Mouse (Mus musculus): Measurements from ENCODE around the gene Adarb1. TPM values are rescaled to one million over a fixed set of nuclear protein-coding genes. Genes with fewer than 3 reads are reported as not detected.
"Not testable (repeated sequence)": the region's sequence is repeated elsewhere in the genome, so short reads cannot be mapped to it uniquely, and the experiment has no call there.

The Adarb1 gene
- polyA plus RNA-seq, 1 experiment from 2014 or later = 34.1 TPM

DNA sequence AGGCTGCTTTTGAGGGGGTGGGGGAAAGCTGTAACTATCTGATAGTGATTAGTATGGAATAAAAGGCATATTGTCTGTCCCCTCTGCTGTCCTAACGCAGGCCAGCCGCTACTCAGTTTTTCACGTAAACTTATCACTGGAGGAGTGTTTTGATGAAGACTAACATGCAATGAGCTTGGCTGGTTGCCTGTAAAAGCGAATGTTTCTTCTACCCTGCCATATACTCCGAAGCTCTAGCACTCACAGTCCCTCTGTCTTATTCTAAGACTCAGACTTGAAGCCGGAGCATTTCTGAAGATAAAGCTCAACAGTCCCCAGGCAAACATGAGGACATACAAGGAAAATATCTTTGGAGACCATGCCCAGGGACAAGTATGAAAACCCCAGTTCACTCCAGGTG is 133.2 kb downstream of the Adarb1 start:
- Histone ChIP-seq H3K4me1 (replicated peaks; ENCODE audit: control insufficient read depth, insufficient read depth, low read length) (peaks cover 20% of the 10 kb centered on the region; the same call in 1 of the 2 replicates), H3K27ac (ENCODE audit: low read length) (peak overlapping the region; percentile 27; the same call in 1 of the 2 replicates), H3K9ac (ENCODE audit: low read length) (no peak overlapping the region), H3K36me3 (ENCODE audit: control insufficient read depth, insufficient read depth, low read length) (no peaks in the 10 kb centered on the region), H3K4me2 (ENCODE audit: low read depth, low read length) (no peak overlapping the region), H3K9me3 (ENCODE audit: control insufficient read depth, low read length) (no peaks in the 10 kb centered on the region), H3K4me3 (ENCODE audit: low read length) (no peak overlapping the region), H3K27me3 (ENCODE audit: control insufficient read depth, insufficient read depth, low read depth, low read length) (no peaks in the 10 kb centered on the region)
- ATAC-seq (ENCODE audit: low read depth) = peak; percentile 67
- WGBS = 33% methylated on average over 6 of the region's 6 CpGs

DNA sequence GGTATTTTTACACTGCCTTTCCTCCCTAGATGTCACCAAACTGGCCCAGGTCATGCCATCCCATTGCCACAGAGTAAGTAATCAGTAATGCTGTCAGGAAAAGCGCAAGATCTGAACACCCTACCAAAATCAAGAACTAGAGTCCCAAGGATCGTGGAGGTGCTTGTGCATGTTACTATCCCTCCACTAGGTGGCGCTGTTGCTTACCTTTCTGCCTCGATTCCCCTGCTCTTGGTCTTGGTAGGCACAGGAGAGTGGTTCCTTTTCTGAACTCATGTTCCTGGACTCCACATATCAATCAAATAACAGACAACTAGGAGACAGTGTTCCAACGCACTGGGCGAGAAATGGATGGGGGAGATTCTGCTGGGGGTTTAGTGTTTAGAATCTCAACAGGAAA is 135.2 kb downstream of the Adarb1 start:
- no peak for ATAC-seq (ENCODE audit: low read depth)
- H3K36me3 ChIP-seq (ENCODE audit: control insufficient read depth, insufficient read depth, low read length) = no peaks in the 10 kb centered on the region
- no peak overlapping the region for H3K9ac ChIP-seq (ENCODE audit: low read length)
- WGBS = 22% methylated on average over 6 of the region's 6 CpGs
- peaks cover 20% of the 10 kb centered on the region; the same call in 1 of the 2 replicates for H3K4me1 ChIP-seq (replicated peaks; ENCODE audit: control insufficient read depth, insufficient read depth, low read length)
- no peaks in the 10 kb centered on the region for H3K27me3 ChIP-seq (ENCODE audit: control insufficient read depth, insufficient read depth, low read depth, low read length)
- no peak overlapping the region for H3K4me3 ChIP-seq (ENCODE audit: low read length)
- no peaks in the 10 kb centered on the region for H3K9me3 ChIP-seq (ENCODE audit: control insufficient read depth, low read length)
- no peak overlapping the region for H3K27ac ChIP-seq (ENCODE audit: low read length)
- no peak overlapping the region for H3K4me2 ChIP-seq (ENCODE audit: low read depth, low read length)

DNA sequence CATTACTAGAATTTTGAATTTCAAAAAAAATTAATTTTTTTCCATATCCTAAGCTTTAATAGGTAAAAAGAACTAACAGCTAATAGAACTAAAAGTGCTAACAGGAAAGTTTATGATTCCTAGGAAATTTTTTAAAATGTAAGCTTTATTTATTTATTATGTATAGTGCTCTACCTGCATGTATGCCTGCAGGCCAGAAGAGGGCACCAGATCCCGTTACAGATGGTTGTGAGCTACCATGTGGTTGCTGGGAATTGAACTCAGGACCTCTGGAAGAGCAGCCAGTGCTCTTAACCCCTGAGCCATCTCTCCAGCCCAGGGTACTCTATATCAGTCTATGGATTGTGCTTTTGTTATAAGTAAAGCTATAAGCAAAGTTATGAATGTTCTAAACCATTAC is 136.0 kb downstream of the Adarb1 start:
- WGBS = 88% methylated on average over 1 of the region's 1 CpGs
- not testable (repeated sequence) for H3K9ac ChIP-seq (ENCODE audit: low read length); H3K9me3 ChIP-seq (ENCODE audit: control insufficient read depth, low read length); H3K36me3 ChIP-seq (ENCODE audit: control insufficient read depth, insufficient read depth, low read length); H3K4me3 ChIP-seq (ENCODE audit: low read length); ATAC-seq (ENCODE audit: low read depth); H3K27me3 ChIP-seq (ENCODE audit: control insufficient read depth, insufficient read depth, low read depth, low read length); H3K4me2 ChIP-seq (ENCODE audit: low read depth, low read length); H3K27ac ChIP-seq (ENCODE audit: low read length)
- H3K4me1 ChIP-seq (replicated peaks; ENCODE audit: control insufficient read depth, insufficient read depth, low read length) = peaks cover 17% of the 10 kb centered on the region; the same call in 1 of the 2 replicates

DNA sequence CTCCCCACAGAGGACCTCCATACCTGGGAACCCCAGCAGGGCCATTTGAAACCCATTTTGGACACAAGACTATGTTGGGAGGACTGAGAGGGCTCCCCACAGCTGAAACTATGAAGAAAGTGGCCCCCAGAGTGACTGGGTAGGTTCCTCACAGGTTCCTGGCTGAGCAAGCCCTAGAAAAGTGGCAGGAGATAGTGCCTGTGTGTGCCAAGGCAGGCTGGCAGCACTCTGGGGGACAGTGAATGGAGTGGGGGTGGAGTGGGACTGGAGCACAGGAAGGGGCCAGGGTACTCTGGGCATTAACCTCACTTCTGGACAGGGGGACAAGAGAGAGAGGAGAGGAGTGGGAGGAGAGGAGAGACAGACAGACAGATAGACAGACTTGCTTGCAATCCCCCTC is 144.3 kb downstream of the Adarb1 start:
- Histone ChIP-seq H3K27ac (ENCODE audit: low read length) (no peak overlapping the region), H3K27me3 (ENCODE audit: control insufficient read depth, insufficient read depth, low read depth, low read length) (no peaks in the 10 kb centered on the region), H3K36me3 (ENCODE audit: control insufficient read depth, insufficient read depth, low read length) (peaks cover 14% of the 10 kb centered on the region), H3K9ac (ENCODE audit: low read length) (no peak overlapping the region), H3K4me2 (ENCODE audit: low read depth, low read length) (no peak overlapping the region), H3K4me3 (ENCODE audit: low read length) (no peak overlapping the region), H3K4me1 (replicated peaks; ENCODE audit: control insufficient read depth, insufficient read depth, low read length) (no peaks in the 10 kb centered on the region), H3K9me3 (ENCODE audit: control insufficient read depth, low read length) (no peaks in the 10 kb centered on the region)
- no peak for ATAC-seq (ENCODE audit: low read depth)

GRCm38 (mm10) chr10:77272980-77273730 is 144.9 kb downstream of the Adarb1 start:
- peaks cover 21% of the 10 kb centered on the region for H3K36me3 ChIP-seq (ENCODE audit: control insufficient read depth, insufficient read depth, low read length)
- H3K27ac ChIP-seq (ENCODE audit: low read length) = no peak overlapping the region
- no peak overlapping the region for H3K4me3 ChIP-seq (ENCODE audit: low read length)
- H3K4me2 ChIP-seq (ENCODE audit: low read depth, low read length) = no peak overlapping the region
- H3K9ac ChIP-seq (ENCODE audit: low read length) = no peak overlapping the region
- ATAC-seq (ENCODE audit: low read depth) = no peak
- WGBS = 53% methylated on average over 11 of the region's 11 CpGs
- no peaks in the 10 kb centered on the region for H3K27me3 ChIP-seq (ENCODE audit: control insufficient read depth, insufficient read depth, low read depth, low read length)
- no peaks in the 10 kb centered on the region for H3K4me1 ChIP-seq (replicated peaks; ENCODE audit: control insufficient read depth, insufficient read depth, low read length)
- no peaks in the 10 kb centered on the region for H3K9me3 ChIP-seq (ENCODE audit: control insufficient read depth, low read length)

DNA sequence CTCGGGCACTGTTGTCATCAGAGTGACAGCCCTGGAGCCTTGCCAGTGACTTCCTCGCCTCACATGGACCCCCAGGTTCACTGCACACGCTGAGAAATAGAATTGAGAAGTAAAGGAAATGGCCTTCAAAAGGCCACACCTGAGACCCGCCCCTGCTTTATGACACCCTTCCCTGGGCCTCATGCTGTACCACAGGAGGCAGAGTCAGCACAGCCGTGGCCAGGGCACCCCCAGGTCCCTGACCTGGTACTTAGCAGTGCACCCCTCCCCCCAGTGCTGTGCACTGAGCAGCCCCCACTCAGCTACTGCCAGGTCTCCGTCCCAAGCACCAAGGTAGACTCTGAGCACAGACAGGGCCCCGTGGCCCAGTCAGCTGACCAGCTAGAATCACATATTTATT is 148.9 kb downstream of the Adarb1 start:
- no peak overlapping the region for H3K27ac ChIP-seq (ENCODE audit: low read length)
- H3K9me3 ChIP-seq (ENCODE audit: control insufficient read depth, low read length) = no peaks in the 10 kb centered on the region
- no peak overlapping the region for H3K4me2 ChIP-seq (ENCODE audit: low read depth, low read length)
- WGBS = 74% methylated on average over 7 of the region's 7 CpGs
- no peaks in the 10 kb centered on the region for H3K27me3 ChIP-seq (ENCODE audit: control insufficient read depth, insufficient read depth, low read depth, low read length)
- no peak overlapping the region for H3K4me3 ChIP-seq (ENCODE audit: low read length)
- H3K9ac ChIP-seq (ENCODE audit: low read length) = no peak overlapping the region
- H3K4me1 ChIP-seq (replicated peaks; ENCODE audit: control insufficient read depth, insufficient read depth, low read length) = no peaks in the 10 kb centered on the region
- peaks cover 49% of the 10 kb centered on the region for H3K36me3 ChIP-seq (ENCODE audit: control insufficient read depth, insufficient read depth, low read length)
- no peak for ATAC-seq (ENCODE audit: low read depth)

- Histone ChIP-seq H3K9ac (ENCODE audit: low read length) (no peak overlapping the region), H3K27ac (ENCODE audit: low read length) (no peak overlapping the region), H3K36me3 (ENCODE audit: control insufficient read depth, insufficient read depth, low read length) (peaks cover 63% of the 10 kb centered on the region), H3K9me3 (ENCODE audit: control insufficient read depth, low read length) (no peaks in the 10 kb centered on the region), H3K4me3 (ENCODE audit: low read length) (no peak overlapping the region), H3K27me3 (ENCODE audit: control insufficient read depth, insufficient read depth, low read depth, low read length) (no peaks in the 10 kb centered on the region), H3K4me1 (replicated peaks; ENCODE audit: control insufficient read depth, insufficient read depth, low read length) (no peaks in the 10 kb centered on the region), H3K4me2 (ENCODE audit: low read depth, low read length) (no peak overlapping the region)
- ATAC-seq (ENCODE audit: low read depth) = no peak
- WGBS = 81% methylated on average over 14 of the region's 14 CpGs
These were observed 151.0 kb downstream of the Adarb1 start for GRCm38 (mm10) chr10:77267027-77267426.

DNA sequence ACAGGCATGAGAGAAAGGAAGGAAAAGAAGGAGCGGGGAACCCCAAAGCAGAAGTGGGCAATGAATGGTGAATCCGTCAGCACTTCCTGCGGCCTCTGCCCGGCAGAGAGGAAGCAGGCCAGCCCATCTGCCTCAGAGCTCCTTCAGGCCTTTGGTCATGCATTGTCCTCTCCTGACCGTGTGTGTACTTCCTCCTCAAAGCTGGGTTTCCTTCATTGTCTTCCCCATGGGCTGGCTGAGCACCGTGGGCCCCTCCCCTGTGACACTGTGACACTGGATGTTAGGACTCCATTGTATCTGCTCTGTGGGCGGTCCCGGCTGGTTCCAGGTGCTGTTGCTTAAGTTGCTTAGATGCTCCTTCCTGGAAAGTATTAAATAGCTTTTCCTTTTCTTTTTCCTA is 151.8 kb downstream of the Adarb1 start:
- H3K9me3 ChIP-seq (ENCODE audit: control insufficient read depth, low read length) = no peaks in the 10 kb centered on the region
- H3K9ac ChIP-seq (ENCODE audit: low read length) = no peak overlapping the region
- no peak overlapping the region for H3K4me2 ChIP-seq (ENCODE audit: low read depth, low read length)
- H3K27ac ChIP-seq (ENCODE audit: low read length) = no peak overlapping the region
- ATAC-seq (ENCODE audit: low read depth) = peak; percentile 66
- H3K27me3 ChIP-seq (ENCODE audit: control insufficient read depth, insufficient read depth, low read depth, low read length) = no peaks in the 10 kb centered on the region
- H3K4me3 ChIP-seq (ENCODE audit: low read length) = no peak overlapping the region
- peaks cover 71% of the 10 kb centered on the region for H3K36me3 ChIP-seq (ENCODE audit: control insufficient read depth, insufficient read depth, low read length)
- whole genome bisulfite sequencing = 65% methylated on average over 8 of the region's 8 CpGs
- H3K4me1 ChIP-seq (replicated peaks; ENCODE audit: control insufficient read depth, insufficient read depth, low read length) = no peaks in the 10 kb centered on the region

DNA sequence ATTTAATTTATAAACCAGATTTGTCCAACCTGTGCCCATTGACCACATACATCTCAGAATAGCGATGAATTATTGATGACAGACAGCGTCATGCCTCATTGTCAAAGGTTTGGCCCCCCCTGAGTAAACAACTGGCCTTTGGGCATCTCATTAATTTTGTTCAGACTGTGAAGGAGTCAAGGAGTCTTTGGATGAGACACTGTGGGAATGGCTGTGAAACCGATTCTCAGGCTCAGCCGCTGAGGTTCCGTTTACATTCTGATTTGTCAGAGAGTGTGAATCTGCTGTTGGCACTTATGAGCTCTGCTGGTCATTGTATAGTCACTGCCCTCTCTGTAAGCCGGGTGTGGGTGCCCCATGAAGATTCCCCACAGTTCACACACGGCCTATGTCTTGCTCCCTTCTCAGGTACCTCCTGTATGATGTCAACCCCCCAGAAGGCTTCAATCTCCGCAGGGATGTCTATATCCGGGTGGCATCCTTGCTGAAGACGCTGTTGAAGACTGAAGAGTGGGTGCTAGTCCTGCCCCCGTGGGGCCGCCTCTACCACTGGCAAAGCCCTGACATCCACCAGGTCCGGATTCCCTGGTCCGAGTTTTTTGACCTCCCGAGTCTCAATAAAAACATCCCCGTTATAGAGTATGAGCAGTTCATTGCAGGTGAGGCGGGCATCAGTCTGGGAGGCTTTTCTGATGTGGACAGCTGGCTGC is 157.7 kb downstream of the Adarb1 start:
- WGBS = 72% methylated on average over 17 of the region's 17 CpGs
- H3K4me3 ChIP-seq (ENCODE audit: low read length) = peak overlapping the region; percentile 93
- ATAC-seq (ENCODE audit: low read depth) = no peak
- no peaks in the 10 kb centered on the region for H3K9me3 ChIP-seq (ENCODE audit: control insufficient read depth, low read length)
- H3K27ac ChIP-seq (ENCODE audit: low read length) = no peak overlapping the region
- H3K4me2 ChIP-seq (ENCODE audit: low read depth, low read length) = peak overlapping the region; percentile 85
- H3K9ac ChIP-seq (ENCODE audit: low read length) = peak overlapping the region; percentile 24; the same call in 1 of the 2 replicates
- H3K4me1 ChIP-seq (replicated peaks; ENCODE audit: control insufficient read depth, insufficient read depth, low read length) = peaks cover 11% of the 10 kb centered on the region
- H3K36me3 ChIP-seq (ENCODE audit: control insufficient read depth, insufficient read depth, low read length) = peaks cover 32% of the 10 kb centered on the region
- H3K27me3 ChIP-seq (ENCODE audit: control insufficient read depth, insufficient read depth, low read depth, low read length) = no peaks in the 10 kb centered on the region

Measured in lung, embryonic 16.5 days (tissue).